Mouse (Mus musculus) mammary gland, adult 2 months (tissue): ENCODE results near the gene Gm10428. TPM values are rescaled to one million over a fixed set of nuclear protein-coding genes. Genes with fewer than 3 reads are reported as not detected.

Source experiments
- polyA plus RNA-seq: library from polyadenylated mRNA; depleted of rRNA; stranded (reverse); fragments of >200 nt; gene quantifications from 2 replicates; pipeline ENCODE4 v1.2.3, GENCODE M21; 2012; ENCODE audit warnings: low replicate concordance; rRNA removed

Gm10428 gene
- polyA plus RNA-seq, result not detected in 2 replicates

DNA sequence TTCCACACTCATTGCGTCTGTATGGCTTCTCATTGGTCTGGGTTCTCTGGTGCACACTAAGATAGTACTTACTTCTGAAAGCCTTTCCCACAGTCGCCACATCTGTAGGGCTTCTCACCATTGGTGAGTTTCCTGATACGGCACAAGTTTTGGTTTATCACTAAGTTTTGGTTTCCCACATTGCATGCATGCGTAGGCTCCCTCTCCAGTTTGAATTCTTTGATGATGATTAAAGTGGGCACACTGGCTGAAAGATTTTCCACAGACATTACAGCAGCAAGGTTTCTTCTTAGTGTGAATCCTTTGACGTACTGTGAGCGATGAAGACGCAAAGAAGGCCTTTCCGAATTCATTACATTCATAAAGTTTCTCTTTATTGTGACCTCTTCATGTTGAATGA is at the start of gene Gm10428:
Gm10428 (plus strand) TSS at position 321 of the 400 bp plus-strand sequence.

DNA sequence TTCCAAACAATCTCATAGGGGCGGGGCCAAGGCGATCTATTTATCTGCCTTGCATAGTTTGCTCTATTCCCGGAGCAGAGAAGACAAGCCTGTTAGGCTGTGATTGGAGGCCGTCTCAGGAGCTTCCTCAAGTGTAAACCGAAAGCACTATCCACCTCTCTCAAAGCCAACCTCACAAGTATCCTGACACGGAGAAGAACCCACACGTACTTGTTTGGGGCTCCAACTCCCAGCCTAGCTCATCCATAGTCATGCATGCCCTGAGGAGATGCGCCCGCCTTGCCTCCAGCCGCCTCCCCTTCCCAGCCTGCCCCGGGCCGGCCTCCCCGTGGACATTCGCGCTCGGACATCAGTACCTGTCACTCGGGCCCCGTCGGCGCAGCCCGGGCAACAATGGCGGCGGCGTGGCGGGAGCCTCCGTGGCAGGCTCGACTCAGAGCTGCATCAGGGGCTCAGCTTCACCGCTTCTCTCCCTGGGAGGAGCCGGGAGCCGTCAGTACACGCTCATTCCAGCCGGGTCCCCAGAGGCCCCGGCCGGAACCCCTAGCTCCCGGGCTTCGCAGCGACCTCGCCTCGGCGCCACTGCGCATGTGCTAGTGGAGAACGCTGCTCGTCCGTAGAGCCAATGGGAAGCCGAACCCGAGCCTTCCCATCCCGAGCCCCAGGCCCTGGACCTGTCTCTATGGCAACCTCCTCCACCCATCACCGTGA is 21.4 kb upstream of the Gm10428 start, which contains the start of gene Zfp287:
Zfp287 (minus strand) TSS at position 595 of the 711 bp plus-strand sequence.

DNA sequence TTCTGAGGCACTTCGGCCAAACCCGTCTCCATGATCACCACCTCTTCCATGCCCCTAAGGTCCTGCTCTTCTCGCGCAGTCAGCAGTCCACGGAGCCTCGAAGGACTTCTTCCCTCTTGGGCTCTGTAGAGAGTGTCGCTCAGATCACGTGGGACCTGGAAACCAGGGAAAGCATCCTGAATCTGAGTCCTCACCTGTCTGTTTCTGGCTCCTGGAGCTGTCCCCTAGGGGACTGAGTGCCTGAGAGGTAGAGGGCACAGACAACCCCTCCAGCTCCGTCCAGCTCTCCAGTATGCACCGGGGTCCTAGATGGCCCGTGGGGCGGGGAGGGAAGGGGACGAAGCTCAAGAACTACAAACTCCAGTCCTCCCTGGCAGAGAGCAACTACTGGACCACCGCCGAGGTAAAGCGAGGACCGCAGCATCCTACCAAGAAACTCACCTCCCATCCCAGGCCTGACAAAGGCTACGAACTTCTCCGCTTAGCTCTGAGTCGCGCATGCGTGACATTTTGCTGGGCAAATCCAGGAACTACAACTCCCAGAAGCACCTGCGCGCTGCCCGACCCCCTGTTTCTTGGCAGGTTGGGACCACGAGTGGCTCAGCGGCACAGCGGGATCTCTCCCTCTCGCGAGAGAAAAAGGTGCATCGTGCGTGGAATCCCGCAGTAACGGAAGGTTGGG is 36.2 kb downstream of the Gm10428 start, which contains the start of gene Zfp286:
Zfp286 (minus strand) TSS at position 528 of the 682 bp plus-strand sequence.

Other genes starting within 250 kb of the Gm10428 start
- gene Cenpv, start 213.8 kb upstream of the Gm10428 start, polyA plus RNA-seq, result 27.6 and 53.8 TPM in 2 replicates
- gene Ubb, start 201.9 kb upstream of the Gm10428 start, polyA plus RNA-seq, result 1,421 and 1,433 TPM in 2 replicates
- 17.4 and 25.7 TPM in 2 replicates for gene Trpv2, start 178.6 kb upstream of the Gm10428 start, polyA plus RNA-seq
- gene Lrrc75a, start 104.6 kb upstream of the Gm10428 start, polyA plus RNA-seq, result 11.1 and 13.1 TPM in 2 replicates
- gene Mmgt2, start 104.4 kb upstream of the Gm10428 start, polyA plus RNA-seq, result 21.4 and 56.2 TPM in 2 replicates
- gene Zfp287, start 21.2 kb upstream of the Gm10428 start, polyA plus RNA-seq, result 1.7 and 2.3 TPM in 2 replicates
- gene Zfp286, start 36.4 kb downstream of the Gm10428 start, polyA plus RNA-seq, result 0.16 and 0.69 TPM in 2 replicates
- gene Trim16, start 67.1 kb downstream of the Gm10428 start, polyA plus RNA-seq, result 4.1 and 10.8 TPM in 2 replicates
- gene Fbxw10, start 94.0 kb downstream of the Gm10428 start, polyA plus RNA-seq, result 0.43 and 1.3 TPM in 2 replicates
- gene Tvp23b, start 126.4 kb downstream of the Gm10428 start, polyA plus RNA-seq, result 6.1 and 13.3 TPM in 2 replicates
- gene Cdrt4, start 198.1 kb downstream of the Gm10428 start, polyA plus RNA-seq, result not detected in 2 replicates